ENCODE assay signal across 8 mouse cellular contexts in the genomic region with DNA sequence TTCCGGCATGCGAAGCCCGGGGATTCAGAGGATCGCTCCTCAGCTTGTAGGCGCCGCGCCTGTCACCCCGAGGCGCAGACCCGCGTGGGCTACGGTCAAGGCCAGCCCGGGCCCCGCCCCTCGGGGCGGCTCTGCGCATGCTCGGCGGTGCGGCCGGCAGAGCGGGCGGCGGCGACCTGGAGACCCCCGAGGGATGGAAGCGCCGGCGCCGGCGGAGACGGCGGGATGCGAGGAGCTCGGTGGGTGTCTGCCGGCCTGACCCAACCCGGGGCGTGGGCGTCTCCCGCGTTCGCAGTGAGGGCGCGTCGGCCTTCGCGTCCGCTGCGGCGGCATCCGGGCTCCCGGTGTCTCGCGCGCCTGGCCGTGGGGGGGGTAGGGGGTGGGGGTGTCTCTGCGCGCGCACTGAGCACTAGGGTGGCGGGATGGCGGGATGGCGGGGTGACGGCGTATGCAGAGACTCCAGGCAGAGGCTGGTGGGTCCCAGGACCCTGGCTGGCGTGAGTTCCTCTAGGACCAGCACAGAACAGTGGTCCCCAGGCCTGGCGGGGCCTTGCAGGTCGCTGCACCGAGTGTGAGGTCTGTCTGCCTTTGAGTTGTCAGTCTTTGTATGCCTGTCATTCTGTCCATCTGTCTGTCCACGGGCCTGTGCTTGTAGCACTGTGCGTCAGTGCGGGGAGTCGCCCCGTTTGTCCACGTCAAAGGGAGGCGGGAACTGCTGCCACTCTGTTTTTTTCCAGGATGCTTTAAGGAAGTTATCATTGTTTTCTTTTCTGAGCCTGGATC. TPM values are rescaled to one million over a fixed set of nuclear protein-coding genes. Genes with fewer than 3 reads are reported as not detected.
A peak's percentile ranks its signal among the peaks of the same experiment; 100 is the strongest.
DNase-seq lines count a peak whose midpoint lies in the region; ATAC-seq and TF ChIP-seq lines count a peak whose summit lies in the region.

Gene Slc36a4, plus strand, starts transcription at position 140 of the 783 bp plus-strand sequence.

- no peak for TF ChIP-seq EP300 in ES-Bruce4 (IDR thresholded peaks at IDR 0.05; ENCODE audit: insufficient read depth, low read depth, low read length)
- TF ChIP-seq EP300 in lung, postnatal 0 days (IDR thresholded peaks at IDR 0.05), result peak; percentile 57; the same call in 1 of the 2 replicates

- 0 out of 2 replicates have a peak, but pooled peaks cover 2% of the 10 kb centered on the region for H3K27me3 ChIP-seq in ES-Bruce4 (ENCODE audit: control insufficient read depth, insufficient read depth, low read length, poor library complexity, severe bottlenecking)
- peaks cover 3% of the 10 kb centered on the region; the same call in 1 of the 2 replicates for H3K27me3 ChIP-seq in hindbrain, embryonic 11.5 days (ENCODE audit: control insufficient read depth, insufficient read depth, low read length)
- H3K27me3 ChIP-seq in lung, postnatal 0 days (replicated peaks; ENCODE audit: insufficient read depth, low read length), result no peaks in the 10 kb centered on the region

- no peaks in the 10 kb centered on the region for H3K36me3 ChIP-seq in ES-Bruce4 (ENCODE audit: control insufficient read depth, insufficient read depth, low read length, poor library complexity, severe bottlenecking)
- no peaks in the 10 kb centered on the region for H3K36me3 ChIP-seq in hindbrain, embryonic 11.5 days (ENCODE audit: control insufficient read depth, insufficient read depth, low read length)
- H3K36me3 ChIP-seq in lung, postnatal 0 days (ENCODE audit: insufficient read depth, low read length), result no peaks in the 10 kb centered on the region

- peak within 1 kb of the TSS; percentile 82 for H3K4me3 ChIP-seq in ES-Bruce4 (ENCODE audit: low read depth, low read length)
- peak within 1 kb of the TSS; percentile 76 for H3K4me3 ChIP-seq in hindbrain, embryonic 11.5 days (ENCODE audit: low read depth, low read length)
- peak within 1 kb of the TSS; percentile 75 for H3K4me3 ChIP-seq in lung, postnatal 0 days (ENCODE audit: low read depth, low read length)

- TF ChIP-seq CTCF in ES-Bruce4 (IDR thresholded peaks at IDR 0.05; ENCODE audit: low read depth, low read length), result no peak
- TF ChIP-seq CTCF in lung, postnatal 0 days (IDR thresholded peaks at IDR 0.05), result no peak; the same call in 1 of the 2 replicates

- peak within 1 kb of the TSS; percentile 83 for H3K4me2 ChIP-seq in hindbrain, embryonic 11.5 days (replicated peaks; ENCODE audit: low read depth, low read length)
- H3K4me2 ChIP-seq in lung, postnatal 0 days (replicated peaks; ENCODE audit: low read depth, low read length), result peak within 1 kb of the TSS; percentile 79

- WGBS in hindbrain, embryonic 11.5 days, result under 1% methylated on average over 61 of the region's 75 CpGs
- WGBS in lung, postnatal 0 days, result 0% methylated on average over 56 of the region's 75 CpGs

- H3K9ac ChIP-seq in ES-Bruce4 (ENCODE audit: low read depth, poor library complexity, severe bottlenecking), result peak within 1 kb of the TSS; percentile 62
- H3K9ac ChIP-seq in hindbrain, embryonic 11.5 days (ENCODE audit: low read depth, low read length), result peak within 1 kb of the TSS; percentile 90
- H3K9ac ChIP-seq in lung, postnatal 0 days (replicated peaks; ENCODE audit: low read depth), result peak within 1 kb of the TSS; percentile 66

- peak; percentile 76 to 84 for DNase-seq in cerebellum, adult 18-20 months
- DNase-seq in frontal cortex, adult 2 months (ENCODE audit: extremely low spot score in 1 of 2, low spot score in 1 of 2), result peak; percentile 50 to 78
- DNase-seq in hindbrain, embryonic 11.5 days (ENCODE audit: low spot score), result peak; percentile 85
- peak; percentile 68 to 82 for DNase-seq in layer of hippocampus, postnatal 10 days (ENCODE audit: low spot score in 2 of 2)
- peak; percentile 78 for DNase-seq in lung, postnatal 0 days (ENCODE audit: low spot score)
- DNase-seq in ovary, postnatal 10 days (ENCODE audit: low spot score), result peak; percentile 56
- peak; percentile 60 for DNase-seq in thymus, postnatal 0 days (ENCODE audit: low spot score)

- no peak within 1 kb of the TSS for H3K27ac ChIP-seq in ES-Bruce4 (ENCODE audit: insufficient read depth, low read length)
- H3K27ac ChIP-seq in hindbrain, embryonic 11.5 days (ENCODE audit: low read depth, low read length), result peak within 1 kb of the TSS; percentile 84
- peak within 1 kb of the TSS; percentile 70 for H3K27ac ChIP-seq in lung, postnatal 0 days (ENCODE audit: low read length)

- H3K9me3 ChIP-seq in ES-Bruce4 (replicated peaks; ENCODE audit: control insufficient read depth, insufficient read depth, low read length, poor library complexity, severe bottlenecking), result no peaks in the 10 kb centered on the region
- H3K9me3 ChIP-seq in hindbrain, embryonic 11.5 days (ENCODE audit: control insufficient read depth, low read length), result no peaks in the 10 kb centered on the region
- no peaks in the 10 kb centered on the region for H3K9me3 ChIP-seq in lung, postnatal 0 days (ENCODE audit: low read length)

- TF ChIP-seq POLR2A in ES-Bruce4 (IDR thresholded peaks at IDR 0.05; ENCODE audit: insufficient read depth, low read length), result no peak

- ATAC-seq in hindbrain, embryonic 11.5 days (ENCODE audit: low FRiP score), result peak; percentile 93
- peak; percentile 86 for ATAC-seq in lung, postnatal 0 days

- H3K4me1 ChIP-seq in ES-Bruce4 (ENCODE audit: control insufficient read depth, insufficient read depth, low read length), result no peaks in the 10 kb centered on the region
- peaks cover 2% of the 10 kb centered on the region; the same call in 1 of the 2 replicates for H3K4me1 ChIP-seq in hindbrain, embryonic 11.5 days (replicated peaks; ENCODE audit: control insufficient read depth, insufficient read depth, low read length)
- H3K4me1 ChIP-seq in lung, postnatal 0 days (ENCODE audit: insufficient read depth, low read depth, low read length), result 0 out of 2 replicates have a peak, but pooled peaks cover 5% of the 10 kb centered on the region

RNA-seq across cellular contexts. Expression of gene Slc36a4, which starts in this region (rescaled TPM):
- polyA plus RNA-seq in ES-Bruce4 (2011; ENCODE audit: insufficient read depth, insufficient read length, low read depth, missing spikeins), result 2.4 and 3.2 TPM in 2 replicates
- 21.5 and 23.6 TPM in 2 replicates for polyA plus RNA-seq in frontal cortex, adult 2 months (2012; rRNA removed)
- 17.3 and 20.9 TPM in 2 replicates for polyA plus RNA-seq in hindbrain, embryonic 11.5 days (2014; fragmentation: Nextera tagmentation; extraction: Ambion mirVana)
- total RNA-seq in layer of hippocampus, postnatal 10 days (2021), result 10 to 100 TPM; 47.5 to 49.1 TPM
- polyA plus RNA-seq in lung, postnatal 0 days (2015; fragmentation: Nextera tagmentation; extraction: Ambion mirVana), result 8.6 and 11.2 TPM in 2 replicates
- polyA plus RNA-seq in thymus, postnatal 0 days (2015; fragmentation: Nextera tagmentation; extraction: Ambion mirVana), result 4.1 and 4.9 TPM in 2 replicates
